Mouse (Mus musculus) cerebellum, adult 2 months (tissue): ENCODE results near the gene Nyap1.

ENCODE experiments used
- CTCF ChIP-seq: fragments of 200-500 bp; IDR thresholded peaks from 2 replicates; pipeline ENCODE4 v1.5.1; 2011; ENCODE audit warnings: low read depth, mild to moderate bottlenecking, control low read depth, low read length, moderate library complexity, borderline replicate concordance; ENCODE audit not compliant: insufficient read depth
- POLR2A ChIP-seq: fragments of 200-500 bp; IDR thresholded peaks from 2 replicates; pipeline ENCODE4 v1.6.1; 2011; ENCODE audit warnings: low read length, control low read depth, borderline replicate concordance; ENCODE audit not compliant: insufficient read depth

- TF ChIP-seq POLR2A (no peak), CTCF (no peak)
Observed at GRCm38 (mm10) chr5:137705242-137705641, 36.2 kb downstream of the Nyap1 start.
